Mouse (Mus musculus): ENCODE results near the gene Angptl1. TPM values are rescaled to one million over a fixed set of nuclear protein-coding genes. Genes with fewer than 3 reads are reported as not detected.
A peak's percentile ranks its signal among the peaks of the same experiment; 100 is the strongest.

Angptl1 gene
- total and polyA plus RNA-seq, 3 experiments, result 0.08 to 0.23 TPM; not detected in 1

- DNase-seq (ENCODE audit: extremely low read depth), result peak; percentile 37
- H3K36me3 ChIP-seq (replicated peaks in 1 of 2; ENCODE audit: control insufficient read depth in 1 of 2, insufficient read depth in 1 of 2, low read length in 1 of 2), result peaks cover 36 to 78% of the 10 kb centered on the region in 2 experiments
- peaks cover 5% of the 10 kb centered on the region; the same call in 1 of the 2 replicates for H3K79me2 ChIP-seq (replicated peaks; ENCODE audit: control insufficient read depth, extremely low read depth, insufficient read depth, poor library complexity, severe bottlenecking)
- H3K9ac ChIP-seq (ENCODE audit: insufficient read depth, low read depth), result 0 out of 2 replicates have a peak overlapping the region, but pooled peaks have one; percentile 25
- H3K4me1 ChIP-seq (ENCODE audit: control insufficient read depth in 1 of 2, insufficient read depth in 2 of 2), result peaks cover 9 to 21% of the 10 kb centered on the region in 2 experiments
- in situ Hi-C loops (cut with MboI; ENCODE audit: low pct_ligation_motif_present, low pct_unique_long_range_greater_than_20kb, low sequenced_read_pairs), result no loop called here
- H3K27me3 ChIP-seq (replicated peaks), result no peaks in the 10 kb centered on the region
- H3K4me2 ChIP-seq (ENCODE audit: insufficient read depth, low read depth, poor library complexity, severe bottlenecking), result no peak overlapping the region
- H3K9me3 ChIP-seq (replicated peaks; ENCODE audit: low read length), result no peaks in the 10 kb centered on the region
- no peak overlapping the region for H3K4me3 ChIP-seq (replicated peaks in 1 of 3; ENCODE audit: low read depth in 2 of 3, low read length in 2 of 3, poor library complexity in 1 of 3)
- dilution Hi-C loops (cut with MboI; ENCODE audit: extremely low pct_ligation_motif_present, extremely low pct_unique_long_range_greater_than_20kb, low sequenced_read_pairs), result no loop called here
- TF ChIP-seq RAD21 (IDR thresholded peaks at IDR 0.05; ENCODE audit: low read depth, low read length), result no peak
- TF ChIP-seq IRF4 (IDR thresholded peaks at IDR 0.05; ENCODE audit: low read depth, low read length), result no peak
- TF ChIP-seq MYC (IDR thresholded peaks at IDR 0.05; ENCODE audit: low read depth, low read length), result no peak
- peak; percentile 48; the same call in 1 of the 2 replicates for TF ChIP-seq EP300 (IDR thresholded peaks at IDR 0.05; ENCODE audit: low read length)
- 0 out of 2 replicates have a peak, but pooled peaks have one; percentile 39 for TF ChIP-seq MXI1 (IDR thresholded peaks at IDR 0.05; ENCODE audit: low read depth, low read length)
- TF ChIP-seq GABPA (IDR thresholded peaks at IDR 0.05; ENCODE audit: insufficient replicate concordance, low read depth, low read length), result no peak
- H3K27ac ChIP-seq (ENCODE audit: insufficient read depth, low read depth), result peak overlapping the region; percentile 60
Observed at GRCm38 (mm10) chr1:156841625-156842339, 3.4 kb downstream of the Angptl1 start.

DNA sequence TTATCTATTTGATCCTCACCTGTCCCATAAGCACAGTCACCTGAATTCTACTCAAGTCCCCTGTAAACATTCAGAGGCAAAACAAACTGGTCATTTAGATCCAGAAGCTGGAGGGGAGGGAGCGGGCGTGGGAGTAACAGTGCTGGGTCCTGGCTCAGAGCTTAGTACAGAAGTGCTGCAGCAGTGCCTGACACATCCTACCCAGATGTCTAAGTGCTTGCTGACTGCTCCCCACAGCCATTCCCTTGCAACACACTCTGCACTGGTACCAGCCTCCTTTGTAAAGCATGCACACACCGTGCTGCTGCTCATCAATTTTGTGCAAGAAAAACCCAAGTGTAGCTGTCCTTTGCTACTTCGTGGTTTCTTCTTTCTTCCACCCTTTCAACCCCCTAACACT lies 8.7 kb downstream of the Angptl1 start:
- TF ChIP-seq POLR2A (IDR thresholded peaks at IDR 0.05; ENCODE audit: low read depth, low read length) (no peak), SMC3 (IDR thresholded peaks at IDR 0.05; ENCODE audit: low read depth, low read length) (no peak), HCFC1 (IDR thresholded peaks at IDR 0.05; ENCODE audit: low read depth, low read length) (no peak), ZNF384 (IDR thresholded peaks at IDR 0.05; ENCODE audit: low read depth, low read length) (no peak), CHD1 (IDR thresholded peaks at IDR 0.05; ENCODE audit: low read depth, low read length) (no peak), MEF2A (IDR thresholded peaks at IDR 0.05; ENCODE audit: borderline replicate concordance, low read depth, low read length) (no peak), IRF4 (IDR thresholded peaks at IDR 0.05; ENCODE audit: low read depth, low read length) (no peak), CTCF (conservative IDR thresholded peaks at IDR 0.05 in 1 of 2, IDR thresholded peaks at IDR 0.05 in 1 of 2; ENCODE audit: low read depth in 2 of 2, low read length in 2 of 2) (no peak), USF1 (IDR thresholded peaks at IDR 0.05; ENCODE audit: low read depth, low read length) (no peak), ZKSCAN1 (IDR thresholded peaks at IDR 0.05; ENCODE audit: borderline replicate concordance, low read depth, low read length) (no peak), KAT2A (IDR thresholded peaks at IDR 0.05; ENCODE audit: insufficient replicate concordance, low read length) (no peak), JUN (IDR thresholded peaks at IDR 0.05; ENCODE audit: insufficient read depth, low read depth, low read length) (no peak), SIN3A (IDR thresholded peaks at IDR 0.05; ENCODE audit: low read length) (no peak), PAX5 (IDR thresholded peaks at IDR 0.05; ENCODE audit: low read length) (no peak), UBTF (IDR thresholded peaks at IDR 0.05; ENCODE audit: low read depth, low read length) (no peak), MAZ (IDR thresholded peaks at IDR 0.05; ENCODE audit: low read depth, low read length) (no peak), ZC3H11A (IDR thresholded peaks at IDR 0.05; ENCODE audit: low read depth, low read length) (no peak)
- no peak overlapping the region for H3K27ac ChIP-seq (ENCODE audit: insufficient read depth, low read depth)
- H3K27me3 ChIP-seq (replicated peaks), result no peaks in the 10 kb centered on the region
- no peak overlapping the region for H3K9ac ChIP-seq (ENCODE audit: insufficient read depth, low read depth)
- H3K9me3 ChIP-seq (replicated peaks; ENCODE audit: low read length), result no peaks in the 10 kb centered on the region
- H3K36me3 ChIP-seq (replicated peaks in 1 of 2; ENCODE audit: control insufficient read depth in 1 of 2, insufficient read depth in 1 of 2, low read length in 1 of 2), result peaks cover 21 to 53% of the 10 kb centered on the region in 2 experiments
- no peak overlapping the region for H3K4me3 ChIP-seq (replicated peaks in 1 of 3; ENCODE audit: low read depth in 2 of 3, low read length in 2 of 3, poor library complexity in 1 of 3)
- H3K4me1 ChIP-seq (ENCODE audit: control insufficient read depth in 1 of 2, insufficient read depth in 2 of 2), result peaks cover 4 to 12% of the 10 kb centered on the region in 2 experiments
- peaks cover 5% of the 10 kb centered on the region for H3K79me2 ChIP-seq (replicated peaks; ENCODE audit: control insufficient read depth, extremely low read depth, insufficient read depth, poor library complexity, severe bottlenecking)
- no peak for DNase-seq (ENCODE audit: extremely low read depth)
- no peak overlapping the region for H3K4me2 ChIP-seq (ENCODE audit: insufficient read depth, low read depth, poor library complexity, severe bottlenecking)
- in situ Hi-C loops (cut with MboI; ENCODE audit: low pct_ligation_motif_present, low pct_unique_long_range_greater_than_20kb, low sequenced_read_pairs), result no loop called here
- dilution Hi-C loops (cut with MboI; ENCODE audit: extremely low pct_ligation_motif_present, extremely low pct_unique_long_range_greater_than_20kb, low sequenced_read_pairs), result no loop called here

All from CH12.LX (cell line).